8 mouse cellular contexts compared by ENCODE assay signal in genomic region chr14:79301466-79301875, GRCm38 (mm10). TPM values are rescaled to one million over a fixed set of nuclear protein-coding genes. Genes with fewer than 3 reads are reported as not detected.
DNase-seq lines count a peak whose midpoint lies in the region; ATAC-seq and TF ChIP-seq lines count a peak whose summit lies in the region.

Gene Rgcc, minus strand, starts transcription at chr14:79301645.

- WGBS in forebrain, embryonic 16.5 days: under 1% methylated on average over 34 of the region's 34 CpGs
- under 1% methylated on average over 29 of the region's 34 CpGs for WGBS in liver, postnatal 0 days (ENCODE audit: insufficient replicate concordance)
- 1% methylated on average over 31 of the region's 34 CpGs for WGBS in neural tube, embryonic 13.5 days

- no peak within 1 kb of the TSS for H3K27ac ChIP-seq in ES-E14 (ENCODE audit: insufficient read depth, low read depth, low read length, poor library complexity, severe bottlenecking)
- no peak within 1 kb of the TSS; the same call in 1 of the 2 replicates for H3K27ac ChIP-seq in forebrain, embryonic 16.5 days (ENCODE audit: low read length)
- peak within 1 kb of the TSS; percentile 75 for H3K27ac ChIP-seq in liver, postnatal 0 days (ENCODE audit: low read depth)
- H3K27ac ChIP-seq in neural tube, embryonic 13.5 days (replicated peaks): no peak within 1 kb of the TSS

- 0 out of 2 replicates have a peak, but pooled peaks cover 2% of the 10 kb centered on the region for H3K27me3 ChIP-seq in forebrain, embryonic 16.5 days (replicated peaks; ENCODE audit: control insufficient read depth, insufficient read depth, low read length)
- H3K27me3 ChIP-seq in liver, postnatal 0 days (ENCODE audit: insufficient read depth, low read length): no peaks in the 10 kb centered on the region
- H3K27me3 ChIP-seq in neural tube, embryonic 13.5 days: peaks cover 36% of the 10 kb centered on the region

- DNase-seq in ES-E14 (ENCODE audit: low read depth, low spot score): peak; percentile 66
- peak; percentile 95 to 96 for DNase-seq in cerebellum, adult 18-20 months
- peak; percentile 90 for DNase-seq in heart, postnatal 25 days (ENCODE audit: low spot score)
- DNase-seq in layer of hippocampus, adult 11-12 months (ENCODE audit: low spot score): peak; percentile 91
- DNase-seq in liver, postnatal 0 days: peak; percentile 98
- peak; percentile 72 for DNase-seq in telencephalon, adult 2 months (ENCODE audit: low read depth, low spot score)

- H3K4me1 ChIP-seq in ES-E14 (ENCODE audit: control insufficient read depth in 2 of 2, insufficient read depth in 2 of 2, low read length in 2 of 2, poor library complexity in 1 of 2): no peaks in the 10 kb centered on the region
- H3K4me1 ChIP-seq in forebrain, embryonic 16.5 days (replicated peaks; ENCODE audit: control insufficient read depth, insufficient read depth, low read length): peaks cover 14% of the 10 kb centered on the region
- peaks cover 51% of the 10 kb centered on the region for H3K4me1 ChIP-seq in liver, postnatal 0 days (ENCODE audit: insufficient read depth)
- peaks cover 25% of the 10 kb centered on the region for H3K4me1 ChIP-seq in neural tube, embryonic 13.5 days (replicated peaks)

- TF ChIP-seq CTCF in liver, postnatal 0 days (IDR thresholded peaks at IDR 0.05; ENCODE audit: low read depth): peak; percentile 98

- H3K36me3 ChIP-seq in ES-E14 (ENCODE audit: control insufficient read depth, insufficient read depth, low read length, poor library complexity, severe bottlenecking): no peaks in the 10 kb centered on the region
- H3K36me3 ChIP-seq in forebrain, embryonic 16.5 days (ENCODE audit: control insufficient read depth, insufficient read depth): no peaks in the 10 kb centered on the region
- H3K36me3 ChIP-seq in liver, postnatal 0 days (replicated peaks; ENCODE audit: insufficient read depth, low read length): peaks cover 2% of the 10 kb centered on the region; the same call in 1 of the 2 replicates
- H3K36me3 ChIP-seq in neural tube, embryonic 13.5 days: no peaks in the 10 kb centered on the region

- in situ Hi-C loops in ES-E14 (cut with MboI; ENCODE audit: low sequenced_read_pairs in 2 of 2, unreplicated experiment in 2 of 2): loop anchor here (25.0 kb wide), 1 partner anchor 164 kb away; no protein-coding TSS in a partner anchor

- intact Hi-C loops in heart, postnatal 25 days (cut with DNase I): loop anchor here (2.0 to 10.0 kb wide), 2 partner anchors 23 to 627 kb away; no protein-coding TSS in a partner anchor

- H3K4me3 ChIP-seq in ES-E14 (ENCODE audit: insufficient read depth in 1 of 2, low read depth in 1 of 2, low read length in 2 of 2, poor library complexity in 1 of 2, severe bottlenecking in 1 of 2): peak within 1 kb of the TSS; percentile 47 to 48
- H3K4me3 ChIP-seq in forebrain, embryonic 16.5 days (replicated peaks; ENCODE audit: low read length): peak within 1 kb of the TSS; percentile 68
- H3K4me3 ChIP-seq in liver, postnatal 0 days (ENCODE audit: low read depth, low read length): peak within 1 kb of the TSS; percentile 85
- H3K4me3 ChIP-seq in neural tube, embryonic 13.5 days: peak within 1 kb of the TSS; percentile 51

- TF ChIP-seq EP300 in liver, postnatal 0 days (IDR thresholded peaks at IDR 0.05; ENCODE audit: low read depth): peak; percentile 30; the same call in 1 of the 2 replicates

- ATAC-seq in forebrain, embryonic 16.5 days: peak; percentile 98
- ATAC-seq in liver, postnatal 0 days: peak; percentile 97
- peak; percentile 97 for ATAC-seq in neural tube, embryonic 13.5 days (ENCODE audit: low read depth)

- H3K4me2 ChIP-seq in forebrain, embryonic 16.5 days (ENCODE audit: low read length): peak within 1 kb of the TSS; percentile 100
- peak within 1 kb of the TSS; percentile 95 for H3K4me2 ChIP-seq in liver, postnatal 0 days (ENCODE audit: low read depth, low read length)
- H3K4me2 ChIP-seq in neural tube, embryonic 13.5 days: peak within 1 kb of the TSS; percentile 85

- no peak within 1 kb of the TSS for H3K9ac ChIP-seq in ES-E14 (ENCODE audit: insufficient read depth, low read depth, low read length, poor library complexity, severe bottlenecking)
- peak within 1 kb of the TSS; percentile 53 for H3K9ac ChIP-seq in forebrain, embryonic 16.5 days (replicated peaks; ENCODE audit: low read depth, low read length)
- H3K9ac ChIP-seq in liver, postnatal 0 days (replicated peaks): peak within 1 kb of the TSS; percentile 84
- peak within 1 kb of the TSS; percentile 63 for H3K9ac ChIP-seq in neural tube, embryonic 13.5 days

- H3K9me3 ChIP-seq in ES-E14 (ENCODE audit: control insufficient read depth, insufficient read depth, low read depth, low read length): no peaks in the 10 kb centered on the region
- H3K9me3 ChIP-seq in forebrain, embryonic 16.5 days (ENCODE audit: control insufficient read depth, low read length): no peaks in the 10 kb centered on the region
- H3K9me3 ChIP-seq in liver, postnatal 0 days (ENCODE audit: low read length): no peaks in the 10 kb centered on the region
- H3K9me3 ChIP-seq in neural tube, embryonic 13.5 days: no peaks in the 10 kb centered on the region

TF ChIP-seq in ES-E14, 5 proteins besides CTCF, POLR2A, EP300 and RAD21:
- no peak; the same call in 1 of the 2 replicates for TF ChIP-seq HCFC1 (IDR thresholded peaks at IDR 0.05; ENCODE audit: borderline replicate concordance, insufficient read depth, low read length)
- TF ChIP-seq ZNF384 (IDR thresholded peaks at IDR 0.05; ENCODE audit: low read depth, low read length): no peak
- no peak for TF ChIP-seq MAFK (IDR thresholded peaks at IDR 0.05; ENCODE audit: insufficient read depth, low read depth, low read length)
- peak; percentile 7; the same call in 1 of the 2 replicates for TF ChIP-seq ZC3H11A (IDR thresholded peaks at IDR 0.05; ENCODE audit: borderline replicate concordance, low read depth, low read length)
- TF ChIP-seq CHD2 (IDR thresholded peaks at IDR 0.05; ENCODE audit: low read depth, low read length): no peak

RNA-seq across cellular contexts. Expression of gene Rgcc, which starts in this region (rescaled TPM):
- total RNA-seq in ES-E14 (2012; rRNA removed): 0.71 and 1.2 TPM in 2 replicates
- 58.0 and 62.8 TPM in 2 replicates for polyA plus RNA-seq in forebrain, embryonic 16.5 days (2015; fragmentation: Nextera tagmentation; extraction: Ambion mirVana)
- total RNA-seq in heart, postnatal 25 days (2021): 10 to 100 TPM; 37.9 to 54.5 TPM
- 98.4 and 102 TPM in 2 replicates for polyA plus RNA-seq in liver, postnatal 0 days (2015; fragmentation: Nextera tagmentation; extraction: Ambion mirVana)
- polyA plus RNA-seq in neural tube, embryonic 13.5 days (2015; fragmentation: Nextera tagmentation; extraction: Ambion mirVana): 67.4 and 72.9 TPM in 2 replicates

Comparison
In these comparisons a context has a peak if more than half of its experiments do, and no peak if none do; other contexts are left out.
1. RNA of gene Rgcc (total RNA-seq): 37.9 to 54.5 TPM in heart, postnatal 25 days; 0.71 to 1.2 TPM in ES-E14; every median in the first group is over 10 times any median in the second.
2. Peak in every context shown above with its lines, with median percentiles within 50 percentile points of each other: DNase-seq, H3K4me3 ChIP-seq, ATAC-seq and H3K4me2 ChIP-seq.